Comparison of ENCODE assay signal across 15 mouse cellular contexts in the genomic region with DNA sequence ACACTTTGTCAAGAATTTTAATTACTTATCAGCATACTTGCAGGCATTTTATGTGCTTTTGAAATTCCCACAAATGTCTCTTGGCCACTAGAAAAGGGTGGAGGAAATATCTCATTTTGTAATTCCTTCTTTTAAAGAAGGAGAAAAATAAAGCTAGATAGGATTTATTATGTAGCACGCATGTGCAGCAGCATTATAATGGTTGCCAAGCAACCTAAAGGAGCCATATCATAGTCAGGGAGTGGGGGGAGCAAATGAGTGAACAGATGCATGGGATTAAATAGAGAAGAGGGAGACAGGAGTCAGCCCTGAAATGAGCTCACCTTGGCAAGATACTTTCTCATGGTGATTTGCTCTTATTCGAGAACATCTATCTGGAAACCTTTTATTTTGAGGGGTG.
DNase-seq lines count a peak whose midpoint lies in the region; ATAC-seq and TF ChIP-seq lines count a peak whose summit lies in the region.
"Had no signal": no experiment of that assay in that cellular context is flagged by ENCODE, and none has a peak within 500 bp of the region (broad histone marks: within the 10 kb centered on the region; RNA-seq: fewer than 3 reads in every experiment).

No protein-coding gene starts in this region.

- DNase-seq in embryonic facial prominence, embryonic 11.5 days (ENCODE audit: low spot score) = peak; percentile 30
- DNase-seq in embryonic facial prominence, embryonic 10.5 days (ENCODE audit: low spot score) = no peak
- peak; percentile 52 for DNase-seq in forebrain, postnatal 0 days
- DNase-seq in midbrain, embryonic 11.5 days (ENCODE audit: low spot score, missing footprints) = peak; percentile 89
- DNase-seq in retina, embryonic 14.5 days (ENCODE audit: low spot score) = peak; percentile 64
- no peak for DNase-seq in kidney, postnatal 10 days
- no peak for DNase-seq in left cerebral cortex, postnatal 36 days (ENCODE audit: low spot score in 2 of 2)
- DNase-seq in heart, postnatal 10 days = no peak
- DNase-seq: cerebellum, postnatal 25 days; gastrocnemius, adult 2 months; lung, adult 18-20 months; thymus, postnatal 4 days had no signal

- H3K4me3 ChIP-seq in embryonic facial prominence, embryonic 11.5 days (ENCODE audit: low read depth, low read length) = no peak overlapping the region
- no peak overlapping the region for H3K4me3 ChIP-seq in embryonic facial prominence, embryonic 10.5 days
- no peak overlapping the region for H3K4me3 ChIP-seq in forebrain, postnatal 0 days (ENCODE audit: low read depth, low read length)
- H3K4me3 ChIP-seq in midbrain, embryonic 11.5 days (ENCODE audit: low read depth, low read length) = no peak overlapping the region
- H3K4me3 ChIP-seq: gastrocnemius, adult 2 months; heart, embryonic 10.5 days; limb, embryonic 12.5 days had no signal

- no peak for TF ChIP-seq CTCF in forebrain, postnatal 0 days (IDR thresholded peaks at IDR 0.05; ENCODE audit: low read depth)

- WGBS in embryonic facial prominence, embryonic 11.5 days = 69% methylated on average over 2 of the region's 2 CpGs
- WGBS in embryonic facial prominence, embryonic 10.5 days = 66% methylated on average over 2 of the region's 2 CpGs
- 18% methylated on average over 2 of the region's 2 CpGs for WGBS in forebrain, postnatal 0 days
- 11% methylated on average over 2 of the region's 2 CpGs for WGBS in midbrain, embryonic 11.5 days

- no peak overlapping the region for H3K9ac ChIP-seq in embryonic facial prominence, embryonic 11.5 days (replicated peaks; ENCODE audit: low read length)
- no peak overlapping the region for H3K9ac ChIP-seq in forebrain, postnatal 0 days
- H3K9ac ChIP-seq in midbrain, embryonic 11.5 days (ENCODE audit: low read length) = no peak overlapping the region
- H3K9ac ChIP-seq: limb, embryonic 12.5 days had no signal

- H3K36me3 ChIP-seq in embryonic facial prominence, embryonic 11.5 days (replicated peaks; ENCODE audit: control insufficient read depth, insufficient read depth, low read depth, low read length) = no peaks in the 10 kb centered on the region
- H3K36me3 ChIP-seq in embryonic facial prominence, embryonic 10.5 days (replicated peaks) = no peaks in the 10 kb centered on the region
- H3K36me3 ChIP-seq in forebrain, postnatal 0 days (ENCODE audit: insufficient read depth) = no peaks in the 10 kb centered on the region
- no peaks in the 10 kb centered on the region for H3K36me3 ChIP-seq in midbrain, embryonic 11.5 days (ENCODE audit: control insufficient read depth, insufficient read depth, low read length)
- H3K36me3 ChIP-seq: heart, embryonic 10.5 days; limb, embryonic 12.5 days had no signal

- ATAC-seq in embryonic facial prominence, embryonic 11.5 days (replicated peaks; ENCODE audit: insufficient number of reproducible peaks, low FRiP score, low TSS enrichment, low read depth) = no peak
- ATAC-seq in forebrain, postnatal 0 days = peak; percentile 75
- peak; percentile 86 for ATAC-seq in midbrain, embryonic 11.5 days (ENCODE audit: low FRiP score)
- ATAC-seq: Patski had no signal

- no peak overlapping the region for H3K4me2 ChIP-seq in embryonic facial prominence, embryonic 11.5 days (ENCODE audit: low read depth, low read length)
- H3K4me2 ChIP-seq in forebrain, postnatal 0 days (ENCODE audit: low read depth) = no peak overlapping the region
- H3K4me2 ChIP-seq in midbrain, embryonic 11.5 days = no peak overlapping the region
- H3K4me2 ChIP-seq: limb, embryonic 12.5 days had no signal

- no peaks in the 10 kb centered on the region for H3K27me3 ChIP-seq in embryonic facial prominence, embryonic 11.5 days (ENCODE audit: control insufficient read depth, insufficient read depth, low read length)
- no peaks in the 10 kb centered on the region for H3K27me3 ChIP-seq in embryonic facial prominence, embryonic 10.5 days (replicated peaks; ENCODE audit: low read depth, poor library complexity, severe bottlenecking)
- H3K27me3 ChIP-seq in forebrain, postnatal 0 days (ENCODE audit: insufficient read depth, low read length) = no peaks in the 10 kb centered on the region
- peaks cover 3% of the 10 kb centered on the region; the same call in 1 of the 2 replicates for H3K27me3 ChIP-seq in midbrain, embryonic 11.5 days (ENCODE audit: control insufficient read depth, insufficient read depth, low read length)
- H3K27me3 ChIP-seq: limb, embryonic 12.5 days; Patski had no signal

- H3K27ac ChIP-seq in embryonic facial prominence, embryonic 11.5 days (replicated peaks; ENCODE audit: low read depth, low read length) = no peak overlapping the region
- H3K27ac ChIP-seq in embryonic facial prominence, embryonic 10.5 days (replicated peaks) = no peak overlapping the region
- no peak overlapping the region for H3K27ac ChIP-seq in forebrain, postnatal 0 days (ENCODE audit: low read depth, low read length)
- peak overlapping the region; percentile 50; the same call in 1 of the 2 replicates for H3K27ac ChIP-seq in midbrain, embryonic 11.5 days (ENCODE audit: low read depth, low read length)
- H3K27ac ChIP-seq: gastrocnemius, adult 2 months; heart, embryonic 10.5 days; limb, embryonic 12.5 days had no signal

- no peaks in the 10 kb centered on the region for H3K4me1 ChIP-seq in embryonic facial prominence, embryonic 11.5 days (ENCODE audit: control insufficient read depth, insufficient read depth, low read length)
- H3K4me1 ChIP-seq in embryonic facial prominence, embryonic 10.5 days = peaks cover 7% of the 10 kb centered on the region; the same call in 1 of the 2 replicates
- 0 out of 2 replicates have a peak, but pooled peaks cover 3% of the 10 kb centered on the region for H3K4me1 ChIP-seq in forebrain, postnatal 0 days (ENCODE audit: insufficient read depth)
- peaks cover 13% of the 10 kb centered on the region for H3K4me1 ChIP-seq in midbrain, embryonic 11.5 days (ENCODE audit: control insufficient read depth, insufficient read depth, low read length)
- H3K4me1 ChIP-seq: heart, embryonic 10.5 days had no signal

- no peaks in the 10 kb centered on the region for H3K9me3 ChIP-seq in embryonic facial prominence, embryonic 11.5 days (replicated peaks; ENCODE audit: control insufficient read depth, low read length)
- no peaks in the 10 kb centered on the region for H3K9me3 ChIP-seq in embryonic facial prominence, embryonic 10.5 days
- H3K9me3 ChIP-seq in forebrain, postnatal 0 days (ENCODE audit: low read length) = no peaks in the 10 kb centered on the region
- no peaks in the 10 kb centered on the region for H3K9me3 ChIP-seq in midbrain, embryonic 11.5 days (ENCODE audit: control insufficient read depth, low read length)
- H3K9me3 ChIP-seq: heart, embryonic 10.5 days; limb, embryonic 12.5 days had no signal

- intact Hi-C loops in left cerebral cortex, postnatal 36 days (cut with DNase I) = no loop called here
- intact Hi-C loops in heart, postnatal 10 days (cut with DNase I) = no loop called here

Comparison
In these comparisons a context has a peak if more than half of its experiments do, and no peak if none do; other contexts are left out.
1. DNase-seq: peak in embryonic facial prominence, embryonic 11.5 days (single experiment), forebrain, postnatal 0 days (single experiment), midbrain, embryonic 11.5 days (single experiment) and retina, embryonic 14.5 days (single experiment); none in embryonic facial prominence, embryonic 10.5 days (single experiment), kidney, postnatal 10 days (single experiment), left cerebral cortex, postnatal 36 days (0 of 2) and heart, postnatal 10 days (0 of 2).